Mouse (Mus musculus): ENCODE measurements at regions not wholly inside any gene's neighbourhood (a gene's known extent, or its start where the extent isn't known, plus 50 kb on each side); places are given as distances from the start of the nearest gene placed in this dataset.

- TF ChIP-seq CTCF (IDR thresholded peaks at IDR 0.05; ENCODE audit: low read depth, low read length) = no peak
- TF ChIP-seq POLR2A (IDR thresholded peaks at IDR 0.05; ENCODE audit: extremely low read depth, insufficient read depth, low read length) = no peak
Observed at GRCm38 (mm10) chr1:22206935-22207334, 245.2 kb upstream of the Kcnq5 start.

Data from liver, adult 2 months (tissue).